Mouse (Mus musculus) liver, embryonic 14.5 days (tissue): ENCODE measurements around the gene Dcaf11.

Source experiments
- CTCF ChIP-seq: IDR thresholded peaks from 2 replicates; pipeline ENCODE4 v1.5.1; 2016; ENCODE audit warnings: antibody characterized with exemption, low read depth, control low read depth
- EP300 ChIP-seq: IDR thresholded peaks from 2 replicates; pipeline ENCODE4 v1.6.1; 2016; ENCODE audit warnings: antibody characterized with exemption, low read depth

DNA sequence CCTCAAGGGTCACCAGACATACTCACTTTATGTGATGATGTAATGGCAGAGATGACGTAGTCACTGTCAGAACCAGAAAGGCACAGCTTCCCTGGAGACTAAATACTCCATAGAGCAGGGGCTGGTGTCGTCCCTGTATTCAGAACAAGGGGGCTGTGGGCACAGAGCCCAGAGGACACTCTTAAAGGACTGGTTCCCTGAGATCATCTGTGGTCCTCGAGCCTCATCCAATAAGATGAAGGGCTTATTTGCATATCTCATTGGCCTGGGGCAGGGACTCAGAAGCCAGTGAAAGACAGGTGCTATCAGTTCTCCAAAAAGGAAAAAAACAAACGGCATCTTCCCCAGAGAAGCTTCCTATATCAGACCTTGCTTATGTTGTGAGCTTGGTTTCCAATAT is 35.7 kb upstream of the Dcaf11 start:
- TF ChIP-seq EP300 (no peak), CTCF (no peak)
